Mouse (Mus musculus) retina, postnatal 7 days (tissue): ENCODE data around the gene Smyd2.

ENCODE experiments used
- DNase-seq: peaks from one replicate; pipeline ENCODE4 v3.0.0-alpha.2; 2012; ENCODE audit warnings: low read depth, low spot score

Smyd2 gene

GRCm38 (mm10) chr1:189919756-189920155 lies 2.4 kb downstream of the Smyd2 start:
- no peak for DNase-seq

DNA sequence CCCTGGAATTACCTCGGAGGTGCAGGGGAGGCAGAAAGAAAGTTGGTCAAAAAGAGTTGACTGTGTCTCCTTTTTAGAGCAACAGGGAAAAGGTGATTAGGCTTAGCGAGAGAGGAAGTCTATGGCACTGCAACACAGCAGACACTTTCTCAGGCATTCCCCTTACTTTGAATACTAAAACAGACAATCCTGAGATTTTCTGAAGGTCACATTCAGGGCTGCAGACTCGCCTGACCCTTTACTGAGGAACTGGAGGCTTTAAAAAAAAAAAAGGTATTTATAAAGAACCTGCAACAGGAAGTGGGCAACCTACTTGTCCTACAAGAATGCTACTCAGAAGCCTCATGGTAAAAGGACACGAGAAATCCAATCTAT lies 5.0 kb downstream of the Smyd2 start:
- DNase-seq = no peak

GRCm38 (mm10) chr1:189916422-189917125 lies 5.6 kb downstream of the Smyd2 start:
- no peak for DNase-seq

GRCm38 (mm10) chr1:189913093-189913760 lies 8.9 kb downstream of the Smyd2 start:
- DNase-seq = no peak

DNA sequence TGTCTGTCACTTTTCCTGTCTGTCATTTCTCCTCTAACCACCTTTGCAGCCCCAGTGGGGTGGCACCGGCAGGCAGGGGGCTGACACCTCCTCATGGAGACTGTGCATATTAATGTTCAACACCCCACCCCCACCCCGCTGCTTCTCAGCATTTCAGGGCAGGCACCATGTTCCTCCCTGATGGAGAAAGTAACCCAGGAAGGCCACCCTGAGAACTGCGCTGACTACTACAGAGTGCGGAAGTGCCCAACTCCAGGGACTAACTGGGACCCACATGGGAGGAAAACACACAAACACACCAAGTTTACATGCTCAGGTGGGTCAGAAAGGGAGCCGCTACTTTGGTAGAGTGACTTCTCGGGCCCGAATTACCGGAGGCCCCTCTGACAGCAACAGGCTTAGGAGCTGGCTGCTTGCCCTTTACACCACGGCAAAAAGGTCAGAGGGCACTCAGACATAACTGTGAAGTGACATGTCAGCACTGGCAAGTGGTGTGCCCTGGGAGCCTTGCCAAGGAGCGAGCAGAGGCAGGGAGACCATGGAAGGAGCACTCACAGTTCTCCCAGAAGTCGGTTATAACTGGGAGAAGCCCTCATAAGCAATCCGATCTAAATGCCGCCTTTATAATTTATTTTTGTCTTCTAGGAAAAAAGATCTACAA lies 11.3 kb downstream of the Smyd2 start:
- DNase-seq = no peak

- DNase-seq = no peak
Observed at GRCm38 (mm10) chr1:189903169-189903568, 19.0 kb downstream of the Smyd2 start.

- no peak for DNase-seq
Observed at GRCm38 (mm10) chr1:189902413-189902812, 19.8 kb downstream of the Smyd2 start.

- DNase-seq = no peak
Observed at GRCm38 (mm10) chr1:189899526-189899925, 22.6 kb downstream of the Smyd2 start.

DNA sequence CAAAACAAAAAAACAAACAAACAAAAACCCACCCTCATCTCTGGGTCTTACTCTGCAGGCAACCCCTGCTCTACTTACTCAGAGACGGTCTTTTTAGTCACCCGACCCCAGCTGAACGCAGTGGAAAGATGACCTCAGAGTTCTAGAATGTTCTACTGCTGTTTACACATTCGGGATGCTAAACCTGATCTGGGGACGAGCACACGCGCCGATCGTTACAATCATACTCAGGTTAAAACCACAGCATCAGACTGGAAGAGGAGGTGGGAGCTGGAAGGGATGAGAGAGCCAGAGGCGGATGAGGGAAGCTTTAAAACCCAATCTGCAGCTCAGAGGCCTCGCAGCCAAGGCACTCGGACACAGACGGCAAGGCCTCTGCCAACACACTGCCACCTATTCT lies 23.5 kb downstream of the Smyd2 start:
- DNase-seq = no peak

DNA sequence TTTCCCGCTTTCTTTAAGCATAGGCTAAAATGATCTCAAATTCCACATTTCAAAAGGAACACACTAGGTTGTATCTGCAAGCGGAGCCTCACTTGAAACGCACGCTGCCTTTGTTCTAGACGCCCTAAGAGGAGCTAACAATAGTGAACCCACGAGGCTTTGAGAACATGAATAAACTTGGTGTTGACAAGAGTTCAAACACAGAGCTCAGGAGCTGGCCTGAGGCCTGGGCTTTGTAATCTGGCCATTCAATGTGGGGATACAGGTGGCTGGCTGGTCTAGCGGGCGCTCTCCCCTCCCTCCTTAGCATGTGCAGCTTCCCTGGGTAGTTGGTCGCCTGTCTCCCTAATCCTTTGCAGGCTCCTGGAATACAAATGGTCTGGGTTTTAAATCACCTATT lies 24.3 kb downstream of the Smyd2 start:
- no peak for DNase-seq

GRCm38 (mm10) chr1:189894191-189894590 lies 28.0 kb downstream of the Smyd2 start:
- no peak for DNase-seq

- DNase-seq = no peak
Observed at GRCm38 (mm10) chr1:189888749-189889148, 33.4 kb downstream of the Smyd2 start.

- DNase-seq = peak; percentile 61
Observed at GRCm38 (mm10) chr1:189887518-189887917, 34.6 kb downstream of the Smyd2 start.

DNA sequence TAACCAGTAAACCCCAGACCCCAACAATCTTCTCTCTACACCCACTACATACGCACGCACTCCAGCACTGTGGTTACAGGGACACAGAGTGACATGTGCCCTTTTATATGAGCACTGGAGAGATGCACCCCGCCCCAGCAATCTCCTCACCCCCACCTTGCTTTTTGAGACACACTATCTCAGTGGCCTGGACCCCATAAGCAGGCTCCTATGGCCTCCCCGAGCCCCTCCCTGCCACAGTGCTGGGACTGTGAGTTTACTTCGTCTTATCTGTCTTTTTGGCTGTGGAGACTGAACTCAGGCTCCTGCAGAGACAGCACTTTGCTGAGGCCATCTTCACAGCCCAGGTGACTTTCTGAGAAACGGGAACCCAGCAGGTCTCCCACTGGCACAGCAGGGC lies 36.2 kb downstream of the Smyd2 start:
- no peak for DNase-seq

DNA sequence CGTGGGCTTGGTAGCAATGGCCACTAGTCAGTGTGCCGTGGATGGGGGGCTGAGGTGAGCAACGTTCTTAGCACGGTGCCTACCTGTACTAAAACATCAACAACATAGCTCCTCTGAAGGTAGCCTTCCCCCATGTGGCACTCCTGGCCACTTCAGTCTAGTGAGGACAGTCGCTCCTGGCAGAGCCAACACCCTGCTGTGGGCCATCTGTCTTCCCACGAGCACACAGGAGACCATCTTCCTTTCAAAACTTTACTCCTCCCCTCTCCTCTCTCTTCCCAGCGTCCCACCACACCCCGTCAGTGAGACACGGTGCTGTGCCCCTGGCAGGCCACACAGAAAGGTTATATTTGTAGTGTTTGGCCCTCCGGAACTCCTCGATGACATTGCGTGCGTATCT lies 37.2 kb downstream of the Smyd2 start:
- no peak for DNase-seq

GRCm38 (mm10) chr1:189883531-189884170 lies 38.5 kb downstream of the Smyd2 start:
- peak; percentile 39 for DNase-seq

GRCm38 (mm10) chr1:189882886-189883285 lies 39.3 kb downstream of the Smyd2 start:
- DNase-seq = peak; percentile 34

DNA sequence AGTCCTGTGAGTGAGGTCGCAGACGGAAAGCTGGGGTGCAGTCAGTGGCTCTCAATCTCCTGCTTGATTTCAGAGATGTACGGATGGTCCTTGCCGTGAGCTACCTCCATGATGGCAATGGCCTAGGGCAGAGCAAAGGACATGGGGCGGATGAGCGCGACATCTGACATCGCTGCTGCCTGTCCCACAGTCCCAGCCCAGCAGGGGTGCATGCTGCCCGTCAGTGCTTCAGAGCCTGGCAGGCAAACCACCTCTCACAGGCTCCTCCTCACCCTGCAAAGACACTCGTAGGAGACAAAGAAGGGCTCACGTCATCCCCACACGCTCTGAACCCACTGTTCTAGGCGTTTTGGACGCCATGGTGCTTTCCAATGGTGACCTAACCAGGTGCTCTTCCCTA lies 41.4 kb downstream of the Smyd2 start:
- no peak for DNase-seq

DNA sequence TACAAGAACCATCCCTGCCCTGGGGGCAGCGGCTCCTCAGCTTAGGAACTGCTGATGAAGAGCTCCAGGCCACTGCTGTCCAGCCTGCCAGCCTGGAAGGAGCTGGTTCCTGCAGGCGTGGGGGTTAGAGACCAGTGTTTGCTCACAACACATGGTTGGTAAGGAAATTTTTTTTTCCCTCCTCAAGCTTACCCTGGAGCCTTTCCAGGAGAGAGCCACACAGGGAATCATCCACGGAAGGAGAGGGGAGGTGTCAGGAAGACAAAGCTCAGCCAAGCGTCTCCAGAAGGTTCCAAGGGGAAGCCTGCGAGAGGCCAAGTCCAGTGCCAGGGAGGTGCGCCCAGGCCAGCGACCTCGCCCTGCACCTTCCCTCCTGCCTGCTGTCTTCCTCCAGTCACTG lies 42.2 kb downstream of the Smyd2 start:
- DNase-seq = no peak

DNA sequence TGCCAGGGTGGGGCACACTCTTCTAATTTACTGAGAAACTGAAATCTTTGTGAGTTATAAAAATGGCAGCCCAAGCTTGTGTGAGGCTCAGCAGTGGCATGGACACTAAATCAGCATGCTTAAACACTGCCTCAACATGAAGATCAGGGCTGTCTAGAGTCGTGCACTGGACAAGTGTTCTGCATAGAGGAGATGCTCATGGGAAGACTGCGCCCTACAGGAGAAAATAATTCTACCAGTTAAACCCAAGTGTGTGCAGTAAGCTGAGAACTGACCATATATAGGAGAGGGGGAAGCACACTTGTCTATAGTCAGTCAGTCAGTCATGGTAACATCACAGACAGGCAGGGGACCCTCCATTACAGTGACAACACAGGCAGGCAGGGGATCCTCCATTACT lies 43.0 kb downstream of the Smyd2 start:
- no peak for DNase-seq

DNA sequence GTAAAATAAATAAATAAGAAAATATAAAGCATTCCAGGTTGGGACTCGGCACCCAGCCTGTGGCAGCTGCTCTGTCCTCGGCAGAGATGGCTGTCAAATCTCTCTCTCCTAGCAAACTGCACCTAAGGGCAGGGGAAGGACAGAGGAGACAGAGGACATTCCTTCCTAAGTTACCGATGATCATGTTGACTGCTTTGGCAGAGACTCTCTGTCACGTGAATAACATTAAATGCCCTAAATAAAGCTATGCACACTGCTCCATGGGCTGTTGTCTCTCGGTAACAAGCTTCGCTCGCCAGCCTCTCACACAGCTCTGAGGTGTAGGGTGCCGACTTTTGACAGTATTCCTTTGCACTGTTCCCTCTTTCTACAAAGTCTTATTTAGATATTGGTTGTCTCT lies 46.0 kb downstream of the Smyd2 start:
- no peak for DNase-seq

- no peak for DNase-seq
Observed at GRCm38 (mm10) chr1:189875439-189875861, 46.7 kb downstream of the Smyd2 start.
